Mouse (Mus musculus): ENCODE results near the gene Dnajc24. TPM values are rescaled to one million over a fixed set of nuclear protein-coding genes. Genes with fewer than 3 reads are reported as not detected.

Gene Dnajc24
- 10 to 100 TPM in 1 of 2 experiments, 1 to 10 TPM in 1; 3.3 to 10.4 TPM for polyA plus RNA-seq (2012; fragmentation: generic; extraction: Trizol)

GRCm38 (mm10) chr2:106002835-106003739 is at the start of gene Dnajc24:
TSS of gene Dnajc24 (minus strand) at chr2:106003549.

Other genes starting within 250 kb of the Dnajc24 start
- 1 to 10 TPM; 1.7 to 5.6 TPM for gene Elp4, start 99.0 kb downstream of the Dnajc24 start, polyA plus RNA-seq (2012; fragmentation: generic; extraction: Trizol)
- 10 to 100 TPM in 1 of 2 experiments, 1 to 10 TPM in 1; 7.6 to 31.0 TPM for gene Immp1l, start 98.9 kb downstream of the Dnajc24 start, polyA plus RNA-seq (2012; fragmentation: generic; extraction: Trizol)

Measured in C3H10T1/2 (cell line).